Mouse (Mus musculus) lung, embryonic 14.5 days (tissue): ENCODE measurements at regions not wholly inside any gene's neighbourhood (a gene's known extent, or its start where the extent isn't known, plus 50 kb on each side); places are given as distances from the start of the nearest gene placed in this dataset.

Experiments used
- ATAC-seq: fragments of 200-750 bp; cut with Nextera tagmentation; 2 replicates; pipeline ENCODE4 v1.8.0; 2017; ENCODE audit warnings: mild to moderate bottlenecking, moderate TSS enrichment, moderate library complexity; ENCODE audit not compliant: insufficient read depth
- DNase-seq: peaks from one replicate; pipeline ENCODE4 v3.0.0-alpha.2; 2015
- H3K27ac ChIP-seq: fragments of 300-500 bp; sonication (generic); 2 replicates; pipeline ENCODE4 v1.5.1; 2014; ENCODE audit warnings: low read depth, mild to moderate bottlenecking, moderate library complexity
- H3K27me3 ChIP-seq: fragments of 300-500 bp; sonication (generic); 2 replicates; pipeline ENCODE4 v1.6.1; 2014; ENCODE audit warnings: low read length, control low read depth; ENCODE audit not compliant: insufficient read depth
- H3K36me3 ChIP-seq: fragments of 300-500 bp; sonication (generic); 2 replicates; pipeline ENCODE4 v1.6.1; 2014; ENCODE audit warnings: control low read depth; ENCODE audit not compliant: insufficient read depth
- H3K4me1 ChIP-seq: fragments of 300-500 bp; sonication (generic); 2 replicates; pipeline ENCODE4 v1.6.1; 2014; ENCODE audit warnings: antibody characterized with exemption, control low read depth; ENCODE audit not compliant: insufficient read depth
- H3K4me2 ChIP-seq: fragments of 300-500 bp; sonication (generic); 2 replicates; pipeline ENCODE4 v1.6.1; 2014; ENCODE audit warnings: mild to moderate bottlenecking
- H3K4me3 ChIP-seq: fragments of 300-500 bp; sonication (generic); 2 replicates; pipeline ENCODE4 v1.5.1; 2014; ENCODE audit warnings: low read depth, low read length
- H3K9ac ChIP-seq: fragments of 300-500 bp; sonication (generic); 2 replicates; pipeline ENCODE4 v1.6.1; 2014
- H3K9me3 ChIP-seq: fragments of 300-500 bp; sonication (generic); 2 replicates; pipeline ENCODE4 v1.6.1; 2016; ENCODE audit warnings: low read depth, low read length, control low read depth
- CTCF ChIP-seq: IDR thresholded peaks from 2 replicates; pipeline ENCODE4 v1.5.1; 2016; ENCODE audit warnings: antibody characterized with exemption, low read depth
- WGBS: fragments of 180-500 bp; shearing (Covaris S2); extraction: QIAGEN DNeasy Blood & Tissue Kit; methylation state at CpG from one replicate; pipeline ENCODE4 v1.1.7; 2014; 5-methylcytosine and 5-hydroxymethylcytosine counted together

DNA sequence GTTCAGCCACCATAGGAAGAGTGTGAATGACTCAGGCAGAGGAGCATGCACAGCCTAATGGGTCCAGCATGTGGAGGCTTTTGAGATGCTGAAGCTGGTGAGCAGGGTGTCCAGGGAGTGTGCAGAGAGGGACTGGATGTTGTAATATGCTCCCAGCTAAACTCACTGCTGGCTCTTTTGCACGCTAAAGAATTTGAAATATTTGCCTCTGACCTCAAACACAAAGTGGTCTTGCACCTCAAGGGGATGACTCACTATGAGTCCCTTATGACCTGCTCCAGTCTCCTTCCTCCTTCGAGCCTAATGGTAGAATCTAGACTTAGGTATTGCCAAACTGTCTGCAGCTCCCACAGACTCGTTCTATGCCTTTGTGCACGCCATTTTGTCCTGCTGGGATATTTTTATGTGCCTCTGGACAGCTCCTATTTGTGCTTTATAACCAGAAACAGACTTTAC lies 55.0 kb upstream of the Slit3 start:
- 41% methylated on average over 4 of the region's 4 CpGs for WGBS

DNA sequence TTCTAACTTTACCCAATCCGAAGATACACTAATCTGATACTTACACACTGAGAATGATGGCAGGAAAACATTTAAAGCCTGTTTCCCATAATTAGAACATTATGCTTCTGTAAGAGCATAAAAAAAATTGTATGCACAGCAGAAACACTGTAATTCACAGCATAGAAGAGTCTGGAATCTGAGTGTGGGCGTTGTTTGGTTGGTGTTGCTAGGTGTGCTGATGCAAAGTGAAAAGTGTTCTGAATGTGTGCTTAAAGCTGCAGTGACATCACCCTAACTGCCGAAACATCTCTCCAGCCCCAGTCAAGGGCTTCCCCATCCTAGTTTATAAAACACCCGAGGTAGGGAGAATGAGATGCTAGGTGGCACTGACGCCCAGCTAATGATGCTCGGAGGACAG lies 63.2 kb upstream of the Slit3 start:
- ATAC-seq, result no peak
- H3K9ac ChIP-seq, result no peak overlapping the region
- H3K4me3 ChIP-seq, result no peak overlapping the region
- no peak overlapping the region for H3K4me2 ChIP-seq
- no peaks in the 10 kb centered on the region for H3K27me3 ChIP-seq
- no peaks in the 10 kb centered on the region for H3K36me3 ChIP-seq
- 75% methylated on average over 6 of the region's 6 CpGs for WGBS
- no peaks in the 10 kb centered on the region for H3K9me3 ChIP-seq
- DNase-seq, result no peak
- TF ChIP-seq CTCF, result no peak
- peaks cover 10% of the 10 kb centered on the region for H3K4me1 ChIP-seq
- H3K27ac ChIP-seq, result no peak overlapping the region

More for the DNA sequence above, 55.0 kb upstream of the Slit3 start:
- H3K27me3 ChIP-seq, result no peaks in the 10 kb centered on the region
- DNase-seq, result peak; percentile 34
- 0 out of 2 replicates have a peak, but pooled peaks cover 3% of the 10 kb centered on the region for H3K4me1 ChIP-seq
- H3K9me3 ChIP-seq, result no peaks in the 10 kb centered on the region
- TF ChIP-seq CTCF, result no peak
- no peak overlapping the region for H3K27ac ChIP-seq
- ATAC-seq, result peak; percentile 77
- no peak overlapping the region for H3K4me3 ChIP-seq
- H3K36me3 ChIP-seq, result no peaks in the 10 kb centered on the region
- no peak overlapping the region for H3K9ac ChIP-seq
- no peak overlapping the region for H3K4me2 ChIP-seq

DNA sequence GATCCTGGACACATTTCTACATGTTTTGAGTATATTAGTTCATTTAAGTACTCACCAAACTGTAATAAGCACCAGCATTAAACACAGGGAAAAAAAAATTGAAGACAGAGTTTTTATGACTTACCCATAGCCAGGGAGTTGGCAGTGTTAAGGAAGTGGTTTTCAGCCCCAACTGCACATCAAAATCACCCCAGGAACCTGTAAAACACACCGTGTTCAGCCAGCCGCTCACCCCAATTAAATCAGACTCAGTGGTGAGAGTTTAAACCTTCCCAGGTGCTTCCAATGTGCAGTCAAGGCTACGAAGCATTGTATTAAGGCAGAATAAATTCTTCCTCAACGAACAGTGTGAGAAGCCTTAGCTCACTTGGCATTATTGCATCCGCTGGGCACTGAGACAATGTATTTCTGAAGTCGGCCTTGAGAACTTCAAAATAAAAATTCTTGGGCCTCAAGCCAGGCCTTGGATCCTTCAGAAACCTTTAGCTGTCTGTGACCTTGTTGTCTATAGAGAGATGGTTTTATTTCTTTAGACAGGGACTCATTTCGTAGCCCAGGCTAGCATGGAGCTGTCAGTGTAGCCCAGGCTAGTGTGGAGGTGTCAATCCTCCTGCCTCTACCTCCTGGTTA lies 65.4 kb upstream of the Slit3 start:
- Histone ChIP-seq H3K27me3 (no peaks in the 10 kb centered on the region), H3K36me3 (no peaks in the 10 kb centered on the region), H3K27ac (no peak overlapping the region), H3K9ac (no peak overlapping the region), H3K4me1 (peaks cover 14% of the 10 kb centered on the region), H3K9me3 (no peaks in the 10 kb centered on the region), H3K4me2 (no peak overlapping the region), H3K4me3 (no peak overlapping the region)
- peak; percentile 43 for DNase-seq
- TF ChIP-seq CTCF, result no peak
- no peak for ATAC-seq
- WGBS, result 76% methylated on average over 7 of the region's 7 CpGs

DNA sequence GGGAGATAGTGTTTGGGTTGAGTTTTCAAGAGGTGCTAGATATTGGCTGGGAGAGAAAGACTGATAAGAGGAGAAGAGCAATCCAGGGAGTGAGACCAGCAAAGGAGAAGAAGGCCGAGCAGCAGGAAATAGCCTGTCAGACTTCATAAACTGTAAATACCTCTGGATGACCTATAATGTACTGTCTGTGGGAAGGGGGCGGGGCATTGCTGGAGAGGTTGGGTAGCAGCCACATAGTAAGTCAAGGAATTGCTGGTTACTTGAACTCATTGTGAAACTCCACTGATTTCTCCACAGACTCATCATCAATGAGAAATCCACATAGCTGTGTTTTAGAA lies 67.4 kb upstream of the Slit3 start:
- no peak for TF ChIP-seq CTCF
- H3K4me3 ChIP-seq, result no peak overlapping the region
- WGBS, result 9% methylated on average over 2 of the region's 2 CpGs
- no peak overlapping the region for H3K4me2 ChIP-seq
- peak overlapping the region; percentile 88; the same call in 1 of the 2 replicates for H3K27ac ChIP-seq
- no peaks in the 10 kb centered on the region for H3K36me3 ChIP-seq
- H3K4me1 ChIP-seq, result peaks cover 14% of the 10 kb centered on the region
- no peaks in the 10 kb centered on the region for H3K9me3 ChIP-seq
- peak; percentile 94 for ATAC-seq
- H3K27me3 ChIP-seq, result no peaks in the 10 kb centered on the region
- no peak overlapping the region for H3K9ac ChIP-seq
- peak; percentile 82 for DNase-seq

DNA sequence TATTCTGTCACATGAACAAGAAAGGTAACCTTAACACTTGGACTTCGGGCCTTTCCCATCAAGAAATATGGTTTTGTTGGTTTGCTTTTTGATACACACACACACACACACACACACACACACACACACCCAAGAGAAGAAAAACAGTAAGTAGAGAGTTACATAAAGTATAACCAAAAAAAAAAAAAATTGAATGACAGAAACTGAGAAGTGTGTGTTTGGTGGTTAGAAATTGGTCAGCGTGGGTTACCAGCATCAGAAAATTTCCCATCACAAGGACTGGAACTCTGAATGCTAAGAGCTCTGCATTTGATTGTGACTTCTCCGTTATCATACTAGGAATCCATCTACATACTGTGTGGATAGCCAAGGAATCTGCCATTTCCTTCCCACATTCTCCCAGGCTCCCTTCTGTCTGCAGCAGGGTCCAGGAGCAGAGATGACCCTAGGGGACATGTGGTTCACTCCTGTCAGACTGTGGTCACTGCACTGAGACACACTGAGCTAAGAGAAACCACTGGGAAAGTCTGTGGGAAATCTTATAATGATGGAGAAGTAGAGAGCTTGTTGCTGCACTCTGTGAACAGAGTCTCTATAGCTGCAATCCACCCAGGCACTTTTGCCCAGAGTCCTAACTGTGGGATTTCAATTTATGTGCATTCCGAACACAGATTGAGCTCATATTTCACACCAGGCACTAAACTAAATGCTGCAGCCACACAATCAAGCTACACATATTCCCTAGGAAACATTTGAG lies 68.0 kb upstream of the Slit3 start:
- peak overlapping the region; percentile 88; the same call in 1 of the 2 replicates for H3K27ac ChIP-seq
- no peaks in the 10 kb centered on the region for H3K9me3 ChIP-seq
- no peaks in the 10 kb centered on the region for H3K27me3 ChIP-seq
- ATAC-seq, result no peak; the same call in 1 of the 2 replicates
- 38% methylated on average over 4 of the region's 4 CpGs for WGBS
- H3K4me2 ChIP-seq, result no peak overlapping the region
- H3K4me3 ChIP-seq, result no peak overlapping the region
- no peak for TF ChIP-seq CTCF
- peak; percentile 81 for DNase-seq
- H3K9ac ChIP-seq, result no peak overlapping the region
- peaks cover 14% of the 10 kb centered on the region for H3K4me1 ChIP-seq
- H3K36me3 ChIP-seq, result no peaks in the 10 kb centered on the region

DNA sequence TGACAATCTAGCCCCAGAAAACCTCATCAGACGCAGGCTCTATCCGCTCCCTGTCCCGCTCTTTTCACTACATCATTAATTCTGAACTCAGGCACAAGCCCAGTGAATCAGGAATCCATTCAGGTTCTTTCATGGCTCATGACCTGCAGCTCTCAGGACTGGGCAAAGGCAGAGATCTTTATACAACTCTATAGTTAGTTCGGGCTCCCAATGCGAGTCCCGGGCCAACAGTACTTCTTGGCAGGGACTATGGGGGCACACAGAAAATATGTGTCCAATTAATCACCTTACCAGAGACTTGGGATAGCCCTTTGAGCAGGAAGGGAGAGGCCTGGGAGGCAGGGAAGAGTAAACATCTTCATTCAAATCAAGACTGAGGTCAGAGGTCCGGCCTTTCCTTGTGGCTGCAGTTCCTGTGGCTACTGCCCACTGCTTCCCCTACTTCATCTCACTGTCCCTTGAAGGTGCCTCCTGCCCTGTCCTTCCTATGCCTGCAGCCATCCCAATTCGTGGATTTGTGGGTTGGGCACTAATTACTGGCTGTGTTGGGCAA lies 71.3 kb upstream of the Slit3 start:
- no peak overlapping the region for H3K4me2 ChIP-seq
- H3K4me1 ChIP-seq, result peaks cover 14% of the 10 kb centered on the region
- no peaks in the 10 kb centered on the region for H3K27me3 ChIP-seq
- no peak overlapping the region for H3K27ac ChIP-seq
- WGBS, result 67% methylated on average over 8 of the region's 8 CpGs
- H3K9ac ChIP-seq, result no peak overlapping the region
- no peak overlapping the region for H3K4me3 ChIP-seq
- DNase-seq (no peak), ATAC-seq (no peak)
- H3K36me3 ChIP-seq, result no peaks in the 10 kb centered on the region
- no peaks in the 10 kb centered on the region for H3K9me3 ChIP-seq
- TF ChIP-seq CTCF, result no peak

DNA sequence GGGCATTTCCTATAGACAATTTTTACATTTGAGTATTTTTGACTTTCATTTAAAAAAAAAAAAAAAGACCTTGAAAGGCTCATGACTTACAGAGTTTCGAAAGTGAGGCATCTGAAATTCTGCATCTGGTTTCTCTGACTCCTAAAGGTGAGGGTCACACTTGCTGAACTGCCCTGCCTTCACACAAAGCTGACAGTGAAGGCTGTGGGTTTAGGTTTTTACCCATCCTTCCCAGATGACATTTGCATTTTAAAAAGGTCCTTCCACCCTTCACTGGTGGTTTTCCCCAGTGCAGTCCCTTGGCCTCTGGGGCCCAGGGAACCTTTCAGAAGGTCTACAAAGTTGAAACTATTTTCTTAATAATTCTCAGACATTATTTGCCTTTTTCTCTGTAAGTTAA lies 76.4 kb upstream of the Slit3 start:
- no peaks in the 10 kb centered on the region for H3K9me3 ChIP-seq
- DNase-seq (no peak), ATAC-seq (no peak)
- 61% methylated on average over 1 of the region's 1 CpGs for WGBS
- H3K36me3 ChIP-seq, result no peaks in the 10 kb centered on the region
- no peak overlapping the region for H3K4me3 ChIP-seq
- H3K9ac ChIP-seq, result no peak overlapping the region
- no peak for TF ChIP-seq CTCF
- no peaks in the 10 kb centered on the region for H3K4me1 ChIP-seq
- no peak overlapping the region for H3K27ac ChIP-seq
- H3K27me3 ChIP-seq, result no peaks in the 10 kb centered on the region
- no peak overlapping the region for H3K4me2 ChIP-seq
